Mouse (Mus musculus): ENCODE measurements around the gene Tapt1.

Gene Tapt1

GRCm38 (mm10) chr5:44198471-44198870, 28.0 kb downstream of the Tapt1 start:
- DNase-seq (ENCODE audit: low spot score in 2 of 2) = no peak

GRCm38 (mm10) chr5:44197806-44198205, 28.6 kb downstream of the Tapt1 start:
- no peak for DNase-seq (ENCODE audit: low spot score in 2 of 2)

DNA sequence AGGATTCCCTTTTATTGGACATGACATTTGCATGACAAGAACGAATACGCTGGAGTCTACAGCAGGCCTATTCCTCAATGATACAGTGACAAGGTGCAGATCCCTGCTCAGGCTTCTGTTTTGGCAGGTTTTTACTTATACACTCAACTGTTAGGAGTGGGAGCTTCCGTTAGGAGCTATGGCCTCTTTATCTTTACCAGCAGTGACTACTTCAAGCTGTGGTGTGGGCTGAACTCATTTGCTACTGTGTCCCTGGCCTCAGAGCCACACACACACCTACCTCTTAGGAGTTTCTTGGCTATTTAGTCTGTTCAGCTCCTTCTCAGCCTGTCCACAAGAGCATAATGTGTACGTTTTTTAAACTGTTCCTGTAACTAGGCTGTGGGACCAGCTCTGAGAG, 30.3 kb downstream of the Tapt1 start:
- DNase-seq (ENCODE audit: low spot score in 2 of 2) = no peak

DNA sequence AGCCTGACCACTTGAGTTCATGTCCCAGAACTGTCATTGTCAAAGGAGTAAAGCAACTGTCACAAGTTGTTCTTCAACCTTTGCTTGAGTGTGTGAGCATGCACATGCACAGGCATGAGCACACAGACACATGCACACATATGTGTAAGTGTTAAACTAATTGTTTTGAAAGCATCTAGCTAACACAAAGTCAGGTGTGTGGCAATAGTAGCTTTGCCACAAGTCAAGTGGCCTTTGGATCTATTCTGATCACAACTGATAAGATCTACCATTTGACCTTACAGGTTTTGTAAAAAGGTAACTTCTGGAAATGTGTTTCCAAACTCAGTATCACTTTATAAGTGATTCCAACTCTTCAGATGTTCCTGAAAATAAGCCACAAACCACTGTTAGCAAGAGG, 39.1 kb downstream of the Tapt1 start:
- DNase-seq (ENCODE audit: low spot score in 2 of 2) = no peak

- peak; percentile 4 to 5 for DNase-seq (ENCODE audit: low spot score in 2 of 2)
These were observed 44.8 kb downstream of the Tapt1 start for GRCm38 (mm10) chr5:44181669-44182068.

GRCm38 (mm10) chr5:44180450-44180849, 46.0 kb downstream of the Tapt1 start:
- DNase-seq (ENCODE audit: low spot score in 2 of 2) = no peak

DNA sequence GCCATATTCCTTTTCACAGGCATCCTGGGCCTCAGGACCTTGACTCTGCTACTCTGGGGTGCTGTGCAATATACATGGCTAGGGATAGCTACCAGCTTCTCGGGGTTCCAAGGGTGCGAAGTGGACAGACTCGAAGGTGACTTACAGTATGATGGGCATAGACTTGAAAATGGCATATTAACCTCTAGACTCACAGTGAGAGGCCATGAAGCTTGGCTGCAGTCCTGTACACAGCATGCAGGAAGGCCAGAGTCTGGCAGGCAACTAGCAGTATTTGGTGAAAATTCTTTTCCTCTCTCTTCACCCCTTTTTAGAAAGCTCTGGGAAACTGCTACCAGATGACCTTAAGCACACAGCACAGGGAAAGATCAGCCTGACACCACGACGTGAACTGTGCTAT, 52.4 kb downstream of the Tapt1 start:
- no peak for DNase-seq (ENCODE audit: low spot score in 2 of 2)

GRCm38 (mm10) chr5:44166866-44167265, 59.6 kb downstream of the Tapt1 start:
- DNase-seq (ENCODE audit: low spot score in 2 of 2) = no peak

GRCm38 (mm10) chr5:44165854-44166253, 60.6 kb downstream of the Tapt1 start:
- peak in 1 of 2 experiments; percentile 10 for DNase-seq (ENCODE audit: low spot score in 2 of 2)

- peak in 1 of 2 experiments; percentile 3 for DNase-seq (ENCODE audit: low spot score in 2 of 2)
These were observed 62.1 kb downstream of the Tapt1 start for GRCm38 (mm10) chr5:44164233-44164776.

GRCm38 (mm10) chr5:44163318-44163717, 63.1 kb downstream of the Tapt1 start:
- DNase-seq (ENCODE audit: low spot score in 2 of 2) = no peak

GRCm38 (mm10) chr5:44162786-44163185, 63.6 kb downstream of the Tapt1 start:
- peak in 1 of 2 experiments; percentile 7 for DNase-seq (ENCODE audit: low spot score in 2 of 2)

GRCm38 (mm10) chr5:44159679-44160438, 66.6 kb downstream of the Tapt1 start:
- no peak for DNase-seq (ENCODE audit: low spot score in 2 of 2)

- DNase-seq (ENCODE audit: low spot score in 2 of 2) = no peak
These were observed 67.2 kb downstream of the Tapt1 start for GRCm38 (mm10) chr5:44159231-44159630.

DNA sequence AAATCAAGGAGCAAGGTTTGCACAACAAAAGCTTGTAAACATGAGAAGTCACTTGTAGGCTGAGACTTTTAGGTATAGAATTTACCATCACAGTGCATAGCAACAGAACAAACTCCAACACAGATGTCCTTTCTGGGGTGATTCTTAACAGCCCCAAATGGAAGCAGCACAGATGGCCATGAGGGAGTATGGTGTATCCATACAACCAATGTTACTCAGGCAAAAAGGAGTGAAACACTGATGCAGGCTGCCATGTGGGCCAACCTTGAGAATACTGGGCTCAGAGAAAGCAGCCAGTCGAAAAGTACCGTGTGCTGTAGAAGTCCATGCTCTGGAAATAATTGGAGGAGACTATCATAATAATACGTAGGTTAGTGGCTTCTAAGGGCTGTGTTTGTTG, 68.0 kb downstream of the Tapt1 start:
- DNase-seq (ENCODE audit: low spot score in 2 of 2) = no peak

DNA sequence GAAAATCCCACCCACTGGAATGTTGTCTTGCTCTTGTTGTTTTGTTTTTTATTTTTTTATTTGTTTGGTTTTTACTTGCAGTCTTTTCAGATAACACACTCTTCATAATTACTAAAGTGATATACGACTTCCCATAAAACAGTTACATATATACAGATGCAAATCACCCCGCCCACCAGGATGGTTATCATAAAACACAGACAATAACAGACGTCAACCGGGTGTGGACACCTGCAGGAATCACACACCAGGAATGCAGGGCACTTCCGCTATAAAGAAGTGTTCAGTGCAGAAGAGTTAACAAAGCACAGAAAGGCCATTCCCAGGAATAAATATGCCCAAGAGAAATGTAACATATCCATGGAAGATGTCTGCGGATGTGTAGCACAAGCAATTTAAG, 68.7 kb downstream of the Tapt1 start:
- no peak for DNase-seq (ENCODE audit: low spot score in 2 of 2)

- no peak for DNase-seq (ENCODE audit: low spot score in 2 of 2)
These were observed 73.4 kb downstream of the Tapt1 start for GRCm38 (mm10) chr5:44153050-44153449.

DNA sequence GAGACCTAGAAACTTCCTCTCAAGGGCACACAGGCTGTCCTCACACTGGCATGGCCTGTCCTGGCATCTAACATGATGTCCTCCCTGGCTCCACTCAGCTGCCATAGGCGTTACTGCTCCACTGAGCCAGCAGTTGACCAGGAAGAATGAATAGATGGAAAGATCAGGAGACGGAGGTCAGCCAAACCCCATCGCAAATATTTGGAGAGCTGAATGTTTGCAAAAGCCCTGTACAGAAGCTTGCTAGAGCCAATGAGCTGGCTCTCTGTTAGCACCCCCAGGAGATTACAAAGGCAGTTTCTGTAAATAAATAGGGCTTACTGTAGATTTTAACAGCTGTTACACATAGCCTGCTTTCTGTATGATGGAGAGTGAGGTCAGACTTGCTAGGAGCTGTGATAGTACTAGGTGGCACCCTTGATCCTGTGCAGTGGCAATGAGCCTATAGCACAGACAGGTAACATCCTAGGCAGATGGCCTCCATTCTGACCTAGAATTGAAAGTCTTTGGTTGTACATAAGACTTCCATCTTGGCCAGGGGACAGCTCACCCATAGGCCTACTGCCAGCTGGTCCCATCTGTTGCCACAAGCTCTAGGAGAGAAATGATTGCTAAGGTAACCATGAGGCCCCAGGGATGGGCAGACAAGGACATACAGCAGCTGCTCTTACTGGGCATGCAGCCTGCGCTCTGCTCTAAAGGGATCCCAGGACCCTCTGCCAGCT, 74.9 kb downstream of the Tapt1 start:
- no peak for DNase-seq (ENCODE audit: low spot score in 2 of 2)

DNA sequence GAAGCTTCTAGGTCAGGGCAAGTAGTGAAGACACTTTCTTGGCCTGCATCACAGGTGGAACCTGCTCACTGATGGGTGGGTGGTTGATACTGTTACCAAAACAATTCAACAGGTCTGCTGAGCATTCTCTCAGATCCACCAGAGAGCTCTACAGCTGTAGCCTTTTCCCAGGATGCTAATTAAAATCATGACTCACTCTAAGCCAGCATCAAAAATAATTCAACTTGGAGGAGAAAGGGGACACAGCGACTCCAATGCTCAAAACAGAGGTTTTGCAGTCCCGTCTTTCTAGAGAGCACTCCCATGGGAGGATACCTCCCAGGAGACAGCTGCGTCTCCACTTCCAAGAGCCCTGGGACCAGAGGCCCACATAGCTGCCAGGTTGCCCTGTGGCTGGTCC, 78.7 kb downstream of the Tapt1 start:
- DNase-seq (ENCODE audit: low spot score in 2 of 2) = no peak

GRCm38 (mm10) chr5:44146437-44147332, 79.7 kb downstream of the Tapt1 start:
- DNase-seq (ENCODE audit: low spot score in 2 of 2) = no peak

GRCm38 (mm10) chr5:44143467-44144235, 82.8 kb downstream of the Tapt1 start:
- DNase-seq (ENCODE audit: low spot score in 2 of 2) = no peak
